Mouse (Mus musculus) fibroblast of lung, adult 2 months (primary cell): ENCODE data around the gene Ooep.
A peak's percentile ranks its signal among the peaks of the same experiment; 100 is the strongest.

Experiments
- DNase-seq: peaks from one replicate; pipeline ENCODE4 v3.0.0-alpha.2; 2011; ENCODE audit warnings: low read depth

The Ooep gene

GRCm38 (mm10) chr9:78378113-78378785, at the start of gene Ooep:
Gene Ooep, minus strand, starts transcription at chr9:78378725.
- no peak for DNase-seq

- no peak for DNase-seq
These were observed 49.7 kb upstream of the Ooep start for GRCm38 (mm10) chr9:78428185-78428584.

- DNase-seq = no peak
These were observed 48.8 kb upstream of the Ooep start for GRCm38 (mm10) chr9:78427362-78427781.

- DNase-seq = no peak
These were observed 23.1 kb upstream of the Ooep start for GRCm38 (mm10) chr9:78401596-78401995.

- no peak for DNase-seq
These were observed 22.0 kb upstream of the Ooep start for GRCm38 (mm10) chr9:78400570-78400969.

GRCm38 (mm10) chr9:78396517-78396916, 18.0 kb upstream of the Ooep start:
- no peak for DNase-seq

GRCm38 (mm10) chr9:78395630-78396351, 17.3 kb upstream of the Ooep start, which contains the start of gene Ddx43:
Gene Ddx43, plus strand, starts transcription at chr9:78395777.
- no peak for DNase-seq

GRCm38 (mm10) chr9:78395244-78395629, 16.7 kb upstream of the Ooep start:
- DNase-seq = no peak

GRCm38 (mm10) chr9:78394602-78395001, 16.1 kb upstream of the Ooep start:
- no peak for DNase-seq

GRCm38 (mm10) chr9:78393741-78394140, 15.2 kb upstream of the Ooep start:
- DNase-seq = no peak

GRCm38 (mm10) chr9:78389981-78390380, 11.5 kb upstream of the Ooep start:
- DNase-seq = peak; percentile 27

- DNase-seq = no peak
These were observed 8.4 kb upstream of the Ooep start for GRCm38 (mm10) chr9:78386947-78387346.

- no peak for DNase-seq
These were observed 7.4 kb upstream of the Ooep start for GRCm38 (mm10) chr9:78385893-78386292.

- DNase-seq = no peak
These were observed 979 bp downstream of the Ooep start for GRCm38 (mm10) chr9:78377546-78377945.

GRCm38 (mm10) chr9:78375486-78375885, 3.0 kb downstream of the Ooep start:
- no peak for DNase-seq

GRCm38 (mm10) chr9:78374885-78375389, 3.6 kb downstream of the Ooep start:
- DNase-seq = no peak

GRCm38 (mm10) chr9:78374397-78374796, 4.1 kb downstream of the Ooep start:
- no peak for DNase-seq

GRCm38 (mm10) chr9:78372827-78373504, 5.6 kb downstream of the Ooep start:
- DNase-seq = no peak

- DNase-seq = no peak
These were observed 7.1 kb downstream of the Ooep start for GRCm38 (mm10) chr9:78371441-78371840.

GRCm38 (mm10) chr9:78369786-78370185, 8.7 kb downstream of the Ooep start:
- DNase-seq = no peak

- no peak for DNase-seq
These were observed 9.2 kb downstream of the Ooep start for GRCm38 (mm10) chr9:78369349-78369748.

GRCm38 (mm10) chr9:78368671-78369293, 9.7 kb downstream of the Ooep start:
- no peak for DNase-seq
